Mouse (Mus musculus) right cerebral cortex, postnatal 36 days (tissue): ENCODE measurements at regions not wholly inside any gene's neighbourhood (a gene's known extent, or its start where the extent isn't known, plus 50 kb on each side); places are given as distances from the start of the nearest gene placed in this dataset.

Experiments used
- DNase-seq, 2 experiments: peaks; one replicate each; pipeline ENCODE4 v3.0.0; 2022; ENCODE audit warnings: low spot score in 2 of 2, mixed read lengths in 1 of 2

DNA sequence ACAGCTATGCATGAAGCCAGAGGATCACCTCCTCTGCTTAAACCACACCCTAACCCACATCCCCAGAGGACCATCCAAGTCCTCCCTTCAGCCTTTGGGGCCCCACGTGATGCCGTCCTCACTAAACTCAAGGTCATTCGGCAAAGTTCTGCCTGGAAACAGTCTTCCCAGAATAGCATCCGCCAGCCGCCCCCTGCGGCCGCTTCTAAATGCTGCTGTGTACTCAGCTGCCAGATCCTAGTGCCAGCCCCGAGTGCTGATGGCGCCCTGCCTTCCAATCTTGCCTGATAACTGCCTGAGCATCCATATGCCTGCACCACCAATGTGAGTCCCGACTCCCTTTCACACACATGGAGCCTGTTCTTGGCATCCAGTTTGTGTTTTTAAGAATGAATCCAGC is 247.9 kb upstream of the Sulf2 start:
- peak; percentile 58 to 71 for DNase-seq

DNA sequence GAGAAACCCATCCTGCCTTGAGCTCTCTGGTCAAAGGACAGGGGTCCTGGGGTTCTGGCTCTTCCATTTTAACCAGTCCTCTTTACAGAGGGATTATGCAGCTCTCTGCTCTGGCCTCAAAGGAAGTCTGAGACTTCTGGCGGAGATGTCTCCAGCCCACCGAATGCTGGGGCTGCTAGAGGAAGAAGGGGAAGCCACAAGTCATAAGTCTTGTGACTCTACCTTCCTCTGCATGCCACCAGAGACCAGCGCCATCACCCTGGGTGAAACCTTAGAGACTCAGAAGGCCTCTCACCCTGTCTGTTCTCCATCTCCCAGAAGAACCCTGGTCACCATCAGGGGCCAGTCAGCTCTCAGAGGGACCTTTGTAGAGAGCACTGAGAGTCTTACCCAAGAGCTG is 246.4 kb upstream of the Sulf2 start:
- DNase-seq = no peak

DNA sequence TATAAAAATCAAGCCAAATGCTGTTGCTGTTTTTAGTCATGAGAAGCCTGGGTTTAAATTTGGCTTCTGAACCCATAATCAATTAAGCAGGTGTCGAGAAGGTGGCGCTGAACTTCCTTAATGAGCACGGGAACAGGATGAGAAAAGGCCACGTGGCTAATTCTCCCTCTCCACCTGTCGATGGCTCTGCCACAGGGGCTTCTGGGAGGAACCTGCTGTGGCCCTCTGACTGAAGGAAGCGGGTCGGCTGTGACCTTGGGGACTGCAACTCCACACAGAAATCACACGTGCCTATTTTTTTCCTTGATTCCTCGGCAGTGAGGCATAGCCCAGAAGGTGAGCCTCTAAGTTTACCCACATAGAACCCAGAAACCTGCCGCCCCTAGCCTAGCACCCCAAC is 244.8 kb upstream of the Sulf2 start:
- DNase-seq = no peak

DNA sequence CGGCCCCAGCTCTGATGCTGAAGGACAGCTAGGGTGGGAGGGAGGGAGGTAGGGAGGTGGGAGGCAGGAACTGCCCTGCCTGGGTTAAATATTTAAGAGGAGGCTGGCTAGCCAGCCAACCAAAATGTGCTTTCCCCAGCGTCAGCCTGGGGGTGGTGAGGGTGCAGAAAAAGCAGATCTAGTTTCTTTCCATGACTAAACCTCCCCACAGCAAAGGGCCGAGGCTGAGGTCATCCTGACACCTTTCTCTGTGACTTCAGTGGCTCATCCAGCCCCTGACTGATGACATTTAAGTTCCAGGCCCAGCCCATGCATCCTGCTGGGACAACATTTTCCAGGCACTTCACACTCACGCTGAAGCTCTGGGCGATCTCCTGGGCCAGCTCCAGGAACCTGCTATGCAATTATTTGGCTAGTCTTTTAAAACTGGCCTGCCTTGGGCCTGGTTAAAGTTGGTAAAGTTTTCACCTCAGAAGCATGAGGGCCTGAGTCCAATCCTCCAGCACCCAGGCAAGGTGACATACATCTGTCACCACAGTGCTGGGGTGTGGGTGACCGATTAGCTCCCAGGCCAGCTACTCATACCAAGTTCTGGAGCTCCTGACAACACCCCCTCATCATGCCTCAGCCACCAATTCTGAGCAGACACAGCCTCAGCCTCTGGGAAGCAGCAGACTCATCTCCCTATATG is 243.8 kb upstream of the Sulf2 start:
- DNase-seq = no peak

DNA sequence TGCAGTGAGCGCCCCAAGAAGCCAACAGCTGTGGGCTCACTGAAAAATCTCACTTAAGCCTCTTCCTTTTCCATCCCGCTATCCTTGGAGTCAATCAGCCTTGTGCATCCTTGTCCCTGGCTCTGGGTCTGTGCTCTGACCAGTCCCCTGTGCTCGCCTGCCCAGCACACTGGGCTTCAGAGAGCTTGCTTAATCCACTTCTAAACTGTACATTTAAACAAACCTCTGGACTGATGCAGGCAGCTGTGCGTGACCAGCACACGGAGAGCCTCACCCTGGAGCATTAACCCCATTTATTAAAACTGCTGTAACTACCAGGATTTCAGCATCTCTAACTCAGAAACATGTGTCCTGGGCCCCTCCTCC is 243.3 kb upstream of the Sulf2 start:
- DNase-seq = no peak

DNA sequence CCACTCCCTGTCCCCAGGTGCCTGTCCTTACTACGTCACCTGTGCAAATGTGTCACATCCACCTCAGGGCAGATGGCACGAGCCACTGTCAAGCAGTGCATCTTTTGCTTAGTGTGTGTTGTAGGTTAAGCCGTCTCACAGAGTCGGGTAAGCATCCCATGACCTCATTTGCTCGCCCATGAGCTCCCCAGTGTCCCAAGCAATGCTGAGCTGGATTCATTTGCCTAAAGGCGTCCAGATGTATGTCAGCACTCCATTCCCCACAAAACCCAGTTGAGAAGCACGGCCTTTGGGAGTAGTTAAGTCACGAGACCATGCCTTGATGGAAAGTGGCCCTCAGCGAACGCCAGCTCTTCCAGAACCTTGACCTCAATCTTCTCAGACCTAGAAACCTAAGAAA is 242.7 kb upstream of the Sulf2 start:
- no peak for DNase-seq

DNA sequence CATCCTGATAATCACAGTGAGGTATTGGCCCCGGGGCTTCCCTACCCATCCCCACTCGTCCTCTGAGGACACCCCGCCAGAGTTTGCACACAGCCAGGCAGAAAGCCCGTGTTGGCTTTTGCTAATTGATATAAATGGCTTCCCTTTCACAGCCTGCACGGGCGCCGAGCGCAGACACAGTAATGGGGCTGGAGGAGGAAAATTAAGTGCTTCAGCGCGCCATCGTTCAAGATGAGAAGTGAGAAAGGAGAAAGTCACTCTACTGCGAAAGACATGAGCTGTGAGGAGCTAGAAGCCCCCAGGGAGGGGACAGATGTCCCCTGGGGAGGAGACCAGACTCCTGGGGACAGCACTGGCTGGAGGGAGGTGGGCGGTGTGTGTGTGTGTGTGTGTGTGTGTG is 239.2 kb upstream of the Sulf2 start:
- no peak for DNase-seq

DNA sequence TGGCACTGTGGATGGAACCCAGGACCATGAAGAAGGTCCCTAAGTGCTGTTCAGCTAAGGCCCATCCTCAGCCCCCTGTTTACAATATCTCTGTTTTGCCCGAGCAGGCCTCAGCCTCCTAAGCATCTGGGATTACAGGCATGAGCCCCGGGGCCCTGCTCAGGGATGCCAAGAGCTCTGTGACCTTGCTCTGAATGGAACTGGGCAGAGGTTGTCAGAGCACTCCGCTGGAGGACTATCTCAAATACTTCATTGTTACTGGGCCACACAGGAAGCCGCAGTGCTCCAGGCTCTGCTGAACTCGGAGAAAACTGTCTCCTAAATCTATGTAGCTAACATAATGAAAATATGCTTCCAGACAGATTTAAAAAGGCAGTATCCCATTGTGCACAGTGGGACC is 235.7 kb upstream of the Sulf2 start:
- DNase-seq = no peak

DNA sequence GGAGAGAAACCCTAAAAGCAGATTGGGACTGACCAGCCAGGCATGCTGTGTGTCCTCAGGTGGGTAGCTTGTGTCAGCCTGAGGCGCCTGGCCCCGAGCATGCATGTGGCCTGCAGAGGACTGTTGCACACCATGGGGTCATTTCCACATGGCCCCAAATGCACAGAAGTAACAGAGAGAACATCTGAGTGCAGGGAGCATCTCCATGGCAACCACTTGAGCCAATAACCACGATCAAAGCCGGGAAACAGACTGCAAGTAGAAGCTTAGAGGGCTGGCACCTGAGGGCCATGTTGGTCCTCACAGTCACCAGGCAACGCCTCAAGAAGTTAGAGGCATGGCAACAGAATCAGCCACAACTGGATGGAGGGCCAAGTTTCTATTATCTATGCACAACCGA is 232.6 kb upstream of the Sulf2 start:
- no peak for DNase-seq

DNA sequence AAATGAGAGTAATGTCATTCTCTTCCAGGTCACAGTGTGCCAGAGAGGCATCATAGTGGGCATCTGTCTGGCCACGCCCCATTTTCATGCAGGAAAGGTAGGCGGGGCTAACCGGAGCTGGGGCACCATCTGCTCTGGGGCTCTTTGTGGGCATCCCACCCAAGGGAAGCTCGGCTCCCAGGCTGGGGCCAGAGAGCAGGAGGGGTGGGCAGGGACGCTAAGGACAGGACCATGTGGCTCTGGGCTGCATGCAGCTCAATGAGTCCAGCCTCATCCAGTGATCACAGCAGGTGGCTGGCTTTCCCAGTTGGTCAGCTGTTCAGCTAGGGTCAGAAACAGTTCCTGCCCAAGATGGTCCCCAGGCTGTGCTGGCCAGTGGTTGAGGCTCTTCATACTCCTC is 231.4 kb upstream of the Sulf2 start:
- no peak for DNase-seq

DNA sequence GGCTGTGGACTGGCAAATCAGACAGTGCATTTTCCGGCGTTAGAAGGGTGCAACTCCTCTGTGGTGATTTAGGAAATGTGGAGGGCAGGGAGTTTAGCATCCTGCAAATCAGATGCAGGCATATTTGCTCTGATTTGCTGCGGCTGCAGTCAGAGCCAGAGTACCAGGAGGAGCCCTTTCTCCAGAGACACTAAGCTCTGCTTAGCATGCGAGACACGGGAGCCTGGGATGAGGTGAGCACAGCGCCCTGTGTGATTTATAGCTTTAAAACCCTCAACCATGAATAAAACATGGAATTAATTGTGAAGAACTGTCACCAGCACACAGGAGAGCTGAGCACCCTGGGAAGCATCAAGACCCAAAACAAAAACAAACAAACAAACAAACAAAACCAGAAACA is 229.1 kb upstream of the Sulf2 start:
- DNase-seq = no peak

DNA sequence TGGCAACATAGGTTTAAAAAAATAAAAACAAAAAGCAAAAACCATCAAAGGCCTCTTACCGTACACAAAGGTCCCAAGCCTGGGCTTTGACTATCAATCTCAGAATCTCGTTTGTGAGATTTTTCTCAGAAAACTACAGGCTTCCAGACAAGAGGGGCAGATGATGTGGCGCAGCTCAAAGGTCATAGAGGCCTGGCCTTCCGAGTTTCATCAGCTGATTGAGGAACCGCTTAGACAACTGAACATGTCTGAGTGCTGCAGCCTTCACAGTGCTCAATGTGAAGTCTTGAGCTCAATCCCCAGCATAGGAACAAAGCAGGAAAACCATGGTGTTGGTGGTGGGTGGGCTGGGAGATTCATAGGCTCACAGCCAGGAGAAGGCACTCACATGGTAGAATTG is 227.9 kb upstream of the Sulf2 start:
- DNase-seq = no peak

DNA sequence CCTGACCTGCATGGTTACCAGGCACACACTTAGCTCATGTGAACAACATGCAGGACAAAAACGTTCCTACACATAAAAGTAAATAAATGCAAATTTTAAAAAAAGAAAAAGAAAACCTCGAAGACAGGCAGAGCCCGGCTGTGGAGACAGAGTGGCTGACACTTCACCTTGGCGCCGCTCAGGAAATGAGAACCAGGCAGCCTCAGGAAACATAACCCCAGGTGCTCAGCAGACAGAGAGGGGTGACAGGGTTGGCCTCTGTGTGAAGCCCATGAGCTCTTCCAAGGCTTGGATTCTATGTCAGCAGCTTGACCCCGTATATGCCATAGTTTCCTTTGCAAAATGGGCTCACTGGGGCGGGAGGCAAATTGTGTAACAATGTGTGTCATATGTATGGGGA is 226.7 kb upstream of the Sulf2 start:
- DNase-seq = no peak

DNA sequence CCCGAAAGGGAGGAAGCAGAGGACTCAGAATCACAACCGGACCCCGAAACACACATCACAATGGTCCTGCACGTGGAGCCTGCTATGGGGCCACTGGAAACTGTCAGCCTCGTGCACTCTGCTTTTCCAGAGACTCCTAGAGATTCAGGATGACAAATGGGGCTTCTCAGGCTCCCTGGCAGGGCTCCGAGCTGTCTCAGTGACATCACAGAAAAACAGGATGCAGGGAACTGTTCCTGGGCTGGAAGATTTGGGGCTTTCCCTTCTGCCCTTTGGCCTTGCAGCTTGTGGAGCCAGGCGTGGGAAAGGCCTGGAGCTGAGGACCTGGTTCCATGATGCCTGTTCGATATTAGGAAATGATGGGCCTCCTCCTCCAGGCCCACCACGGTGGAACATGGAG is 225.4 kb upstream of the Sulf2 start:
- DNase-seq = no peak

DNA sequence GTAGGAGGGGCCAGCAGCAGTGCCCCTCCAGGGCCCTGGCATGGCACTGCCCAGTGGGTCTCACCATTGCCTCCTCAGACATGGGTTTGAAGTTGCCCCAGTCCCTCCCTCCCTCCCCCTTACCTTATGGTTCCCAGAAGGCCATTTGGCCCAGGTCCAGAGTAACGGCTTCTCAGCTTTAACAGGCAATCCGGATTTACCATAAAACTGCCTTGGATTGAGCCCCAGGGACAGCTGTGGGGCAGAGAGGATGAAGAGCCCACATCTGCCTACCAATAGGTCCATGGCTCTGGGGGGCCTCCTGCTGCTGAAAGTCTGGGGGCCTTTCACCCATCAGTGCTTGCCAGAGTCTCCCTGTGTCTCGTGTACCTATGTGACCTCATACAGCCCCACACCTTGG is 222.9 kb upstream of the Sulf2 start:
- no peak for DNase-seq

DNA sequence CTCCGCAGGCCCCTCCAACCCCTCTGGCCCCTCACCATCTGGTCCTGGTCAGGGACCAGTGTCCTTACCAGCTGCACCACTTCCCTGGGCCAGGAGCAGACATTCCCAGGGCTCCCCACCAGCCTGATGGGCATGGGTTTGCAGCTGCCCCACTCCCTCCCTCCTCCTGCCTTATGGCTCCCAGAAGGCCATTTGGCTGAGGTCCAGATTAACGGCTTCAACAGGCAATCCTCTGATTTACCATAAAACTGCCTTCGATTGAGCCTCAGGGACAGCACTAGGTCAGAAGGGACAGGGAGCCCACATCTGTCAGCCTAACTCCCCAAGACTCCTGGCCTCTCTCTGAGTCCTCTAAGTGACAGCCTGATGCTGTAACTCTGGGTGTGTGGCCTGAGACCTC is 221.9 kb upstream of the Sulf2 start:
- no peak for DNase-seq

DNA sequence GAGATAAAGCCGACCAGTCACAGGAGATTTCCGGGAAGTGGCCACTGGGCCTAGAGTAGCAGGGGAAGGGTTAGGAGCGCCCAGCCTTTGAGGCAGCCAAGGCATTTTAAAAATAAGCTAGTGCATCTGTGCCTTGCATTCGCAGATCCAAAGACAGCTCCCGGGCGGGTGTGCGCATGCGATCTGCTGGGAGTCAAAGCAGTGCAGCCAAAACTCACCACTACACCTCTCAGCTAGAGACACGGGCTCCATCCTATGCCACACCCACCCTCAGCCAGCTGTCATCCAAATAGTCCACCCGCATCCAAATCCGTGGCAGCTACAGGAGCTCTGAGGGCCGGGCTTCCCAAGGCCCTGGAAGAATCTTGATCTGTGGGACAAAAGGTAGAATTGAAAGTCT is 220.2 kb upstream of the Sulf2 start:
- peak; percentile 66 to 67 for DNase-seq

DNA sequence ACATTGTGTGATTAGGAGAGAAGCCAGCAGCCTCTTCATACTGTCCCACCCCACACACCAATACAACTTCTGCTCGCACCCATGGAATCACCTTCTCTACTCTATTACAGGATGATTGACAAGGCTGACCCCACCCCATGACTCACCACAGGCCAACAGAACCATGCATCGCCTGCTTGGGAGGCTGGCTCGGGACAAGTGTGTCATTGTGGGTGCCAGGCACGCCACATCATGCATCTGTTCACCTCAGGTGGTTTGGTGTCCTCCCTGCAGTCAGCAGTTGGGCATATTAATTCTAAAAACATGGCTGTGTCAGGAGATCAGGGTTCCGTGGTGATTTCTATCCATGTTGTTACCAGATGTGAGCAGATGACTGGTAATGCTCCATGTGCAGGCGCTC is 215.3 kb upstream of the Sulf2 start:
- no peak for DNase-seq

DNA sequence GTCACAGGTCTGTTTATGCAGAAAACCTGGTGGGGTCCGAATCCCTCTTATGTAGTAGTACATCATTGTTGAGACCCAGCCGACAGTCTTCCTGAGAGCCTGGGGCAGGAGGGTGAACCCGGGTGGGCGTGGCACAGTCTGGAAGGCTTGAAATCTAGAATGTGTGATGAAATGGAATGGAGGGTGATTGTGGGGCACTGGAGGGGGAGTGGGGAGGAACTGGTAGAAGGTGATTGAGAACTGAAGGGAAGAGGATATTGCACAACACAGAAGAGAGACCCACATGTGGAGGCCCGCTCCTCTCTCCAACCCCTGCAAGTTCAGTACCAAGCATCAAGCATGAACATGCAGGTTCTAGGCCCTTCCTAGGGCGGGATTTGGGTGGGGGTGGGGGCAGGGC is 206.2 kb upstream of the Sulf2 start:
- no peak for DNase-seq

DNA sequence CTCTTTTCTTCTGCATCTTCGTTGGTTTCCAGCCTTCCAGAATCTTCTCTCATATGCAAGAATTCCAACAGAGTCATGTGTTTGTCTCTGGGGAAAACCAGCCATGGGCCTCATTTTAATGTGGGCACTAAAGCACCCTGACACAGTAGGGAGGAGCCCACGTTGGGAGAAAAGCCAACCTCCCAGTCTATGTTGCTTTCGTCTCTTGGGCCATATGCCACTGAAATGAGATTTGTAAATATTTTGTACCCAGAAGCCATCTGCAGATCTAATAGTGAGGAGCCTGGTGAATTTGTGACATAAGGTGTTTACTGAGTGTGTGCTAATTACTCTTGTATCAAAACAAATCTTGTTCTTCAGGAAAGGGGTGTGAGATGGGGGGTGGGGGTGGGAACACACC is 205.3 kb upstream of the Sulf2 start:
- DNase-seq = no peak

DNA sequence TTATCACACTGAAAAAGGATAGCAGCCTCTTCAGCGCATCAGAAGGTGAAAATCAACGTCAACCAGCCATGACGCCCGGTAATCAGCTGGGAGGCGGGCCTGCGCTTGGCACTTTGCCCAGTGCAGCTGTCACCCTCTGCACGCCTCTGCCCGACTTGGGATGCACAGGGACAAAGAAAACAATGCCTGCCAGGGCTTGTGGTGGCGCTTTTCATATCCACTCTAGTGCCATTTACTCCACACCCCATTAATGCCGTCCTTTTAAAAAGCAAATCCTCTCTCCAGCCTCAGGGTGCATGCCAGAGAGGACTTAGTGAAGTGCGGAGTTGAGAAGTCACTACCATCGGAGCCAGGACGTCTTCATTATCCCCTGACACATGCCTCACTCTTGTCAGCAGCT is 204.5 kb upstream of the Sulf2 start:
- no peak for DNase-seq

DNA sequence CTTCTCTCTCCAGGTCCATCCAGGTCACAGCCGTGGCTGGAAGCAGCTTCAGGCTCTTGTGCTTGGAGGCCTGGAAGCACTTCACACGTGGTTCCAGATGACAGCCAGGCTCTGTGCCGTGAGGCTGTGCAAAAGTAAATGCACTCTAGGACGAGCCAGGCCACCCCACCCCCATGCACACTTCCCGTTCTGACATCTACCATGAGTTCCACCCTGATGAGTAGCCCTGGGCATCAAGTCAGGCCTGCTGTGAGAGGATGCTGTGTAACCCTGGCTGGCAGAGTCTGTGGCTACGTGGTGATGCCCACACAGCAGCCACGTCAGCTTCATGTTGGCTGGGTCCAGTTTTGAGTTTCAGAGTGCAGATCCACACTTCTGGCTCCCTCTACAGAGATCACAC is 202.4 kb upstream of the Sulf2 start:
- DNase-seq = peak in 1 of 2 experiments; percentile 45

DNA sequence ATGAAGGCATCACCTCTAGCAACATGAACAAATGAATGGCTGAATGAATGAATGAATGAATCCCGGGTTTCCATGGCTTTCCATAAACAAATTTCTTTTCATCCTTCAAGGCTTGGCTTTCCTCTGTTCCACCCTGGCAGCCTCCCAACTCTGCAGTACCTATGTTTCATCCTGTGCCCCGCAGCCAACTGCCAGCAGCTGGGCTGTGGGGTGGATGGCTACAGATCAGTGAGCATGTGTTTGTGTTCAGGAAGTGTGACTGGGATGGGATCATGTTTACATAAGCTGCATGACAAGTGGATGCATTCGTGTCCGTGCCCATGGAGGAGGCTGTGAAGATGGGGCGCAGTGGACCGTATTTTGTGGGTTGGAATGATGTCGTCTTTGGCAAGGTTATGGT is 200.5 kb upstream of the Sulf2 start:
- DNase-seq = no peak

DNA sequence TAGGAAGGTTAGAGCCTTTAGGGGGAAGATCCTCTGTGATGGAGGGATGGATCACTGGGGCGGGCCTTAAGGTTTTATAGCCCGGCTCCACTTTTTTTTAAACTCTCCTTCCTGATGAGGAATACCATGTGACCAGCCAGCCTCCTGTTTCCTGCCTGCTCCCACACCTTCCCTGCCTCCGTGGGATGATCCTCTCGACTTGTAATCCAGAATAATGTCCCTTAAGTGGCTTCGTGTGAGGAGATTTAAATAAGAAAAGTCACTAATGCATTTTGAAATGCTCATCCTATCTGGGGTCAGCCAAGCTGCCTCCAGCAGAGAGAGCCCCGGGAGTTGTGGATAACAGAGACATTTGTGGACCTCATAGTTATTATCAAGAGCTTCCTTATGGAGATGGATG is 200.0 kb upstream of the Sulf2 start:
- no peak for DNase-seq

DNA sequence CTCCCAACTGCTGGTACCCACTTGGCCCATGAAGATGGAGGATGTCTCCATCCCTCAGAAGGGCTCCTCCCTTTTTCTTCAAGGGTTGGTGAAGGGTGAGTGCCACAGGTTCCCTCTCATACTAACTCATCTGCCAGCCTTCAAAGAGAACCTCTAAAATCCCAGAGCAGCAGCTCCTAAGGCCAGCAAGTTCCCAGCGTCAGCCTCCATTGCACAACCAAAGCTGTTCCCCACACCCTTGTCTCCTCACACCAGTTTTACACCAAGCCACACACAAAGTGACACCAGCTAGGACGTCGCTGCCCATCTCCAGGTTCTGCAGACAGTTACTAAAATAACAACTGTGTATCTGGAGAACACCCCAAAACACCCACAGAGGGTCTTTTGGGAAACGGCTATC is 198.9 kb upstream of the Sulf2 start:
- DNase-seq = no peak
